Mouse (Mus musculus) midbrain, postnatal 0 days (tissue): Measurements from ENCODE around the gene Dip2c. TPM values are rescaled to one million over a fixed set of nuclear protein-coding genes. Genes with fewer than 3 reads are reported as not detected.
A peak's percentile ranks its signal among the peaks of the same experiment; 100 is the strongest.

Experiments
- ATAC-seq: fragments of 200-750 bp; cut with Nextera tagmentation; 2 replicates; pipeline ENCODE4 v1.8.0; 2017; ENCODE audit warnings: moderate number of reproducible peaks, mild to moderate bottlenecking, moderate TSS enrichment, moderate library complexity; ENCODE audit not compliant: low FRiP score
- DNase-seq: peaks from one replicate; pipeline ENCODE4 v3.0.0-alpha.2; 2015; ENCODE audit warnings: low spot score
- H3K27ac ChIP-seq: fragments of 300-500 bp; sonication (generic); 2 replicates; pipeline ENCODE4 v1.5.1; 2014; ENCODE audit warnings: low read depth, mild to moderate bottlenecking, low read length, mixed read lengths
- H3K27me3 ChIP-seq: fragments of 300-500 bp; sonication (generic); 2 replicates; pipeline ENCODE4 v1.6.1; 2014; ENCODE audit warnings: low read length, control low read depth, mixed read lengths; ENCODE audit not compliant: insufficient read depth
- H3K36me3 ChIP-seq: fragments of 300-500 bp; sonication (generic); 2 replicates; pipeline ENCODE4 v1.6.1; 2014; ENCODE audit warnings: low read length, control low read depth, mixed read lengths; ENCODE audit not compliant: insufficient read depth
- H3K4me1 ChIP-seq: fragments of 300-500 bp; sonication (generic); 2 replicates; pipeline ENCODE4 v1.6.1; 2014; ENCODE audit warnings: mild to moderate bottlenecking, control low read depth, antibody characterized with exemption, low read length, mixed read lengths; ENCODE audit not compliant: insufficient read depth
- H3K4me2 ChIP-seq: fragments of 300-500 bp; sonication (generic); 2 replicates; pipeline ENCODE4 v1.6.1; 2014; ENCODE audit warnings: low read depth, mild to moderate bottlenecking, low read length, mixed read lengths; ENCODE audit not compliant: poor library complexity, severe bottlenecking
- H3K4me3 ChIP-seq: fragments of 300-500 bp; sonication (generic); 2 replicates; pipeline ENCODE4 v1.5.1; 2014; ENCODE audit warnings: low read depth, mild to moderate bottlenecking, low read length, moderate library complexity
- H3K9ac ChIP-seq: fragments of 300-500 bp; sonication (generic); replicated peaks from 2 replicates; pipeline ENCODE4 v1.6.1; 2014; ENCODE audit warnings: mild to moderate bottlenecking, low read length, moderate library complexity, mixed read lengths; ENCODE audit not compliant: poor library complexity, severe bottlenecking
- H3K9me3 ChIP-seq: fragments of 300-500 bp; sonication (generic); 2 replicates; pipeline ENCODE4 v1.6.1; 2016; ENCODE audit warnings: low read length, control low read depth
- CTCF ChIP-seq: IDR thresholded peaks from 2 replicates; pipeline ENCODE4 v1.5.1; 2016; ENCODE audit warnings: antibody characterized with exemption, mild to moderate bottlenecking
- WGBS: fragments of 180-500 bp; shearing (Covaris S2); extraction: QIAGEN DNeasy Blood & Tissue Kit; methylation state at CpG from one replicate; pipeline ENCODE4 v1.1.7; 2014; 5-methylcytosine and 5-hydroxymethylcytosine counted together
- polyA plus RNA-seq: library from polyadenylated mRNA; unstranded; fragments of >200 nt; fragmentation: Nextera tagmentation; extraction: Ambion mirVana; gene quantifications from 2 replicates; pipeline ENCODE4 v1.2.1, GENCODE M21; 2015
- total RNA-seq: library from RNA; depleted of rRNA; stranded (reverse); fragments of >200 nt; gene quantifications from 2 replicates; pipeline ENCODE4 v1.2.3, GENCODE M21; 2014

The Dip2c gene
- total and polyA plus RNA-seq, 2 experiments from 2014 or later: 9.7 to 74.4 TPM

DNA sequence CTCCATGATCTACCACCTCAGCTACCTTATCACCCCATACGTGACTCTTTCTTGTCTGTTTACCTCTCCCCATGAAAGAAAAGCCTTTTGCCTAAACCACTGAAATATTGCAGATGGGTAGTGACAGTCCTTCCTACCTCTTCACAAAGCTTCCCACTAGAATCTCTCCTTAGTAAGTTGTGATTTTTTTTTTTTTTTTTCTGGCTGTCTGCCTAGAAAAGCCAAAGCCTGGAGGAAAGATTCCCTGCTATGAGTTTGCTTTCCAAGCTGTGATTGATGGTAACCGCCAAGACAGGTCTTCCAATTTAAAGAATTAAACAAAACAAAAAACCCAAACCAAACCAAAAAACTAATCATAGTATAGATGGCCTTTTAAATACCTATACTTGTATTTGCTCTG, 85.1 kb downstream of the Dip2c start:
- H3K36me3 ChIP-seq: no peaks in the 10 kb centered on the region
- H3K9ac ChIP-seq: no peak overlapping the region
- DNase-seq (peak; percentile 22), ATAC-seq (no peak)
- no peaks in the 10 kb centered on the region for H3K27me3 ChIP-seq
- TF ChIP-seq CTCF: no peak
- no peak overlapping the region for H3K4me3 ChIP-seq
- no peaks in the 10 kb centered on the region for H3K4me1 ChIP-seq
- H3K9me3 ChIP-seq: no peaks in the 10 kb centered on the region
- H3K27ac ChIP-seq: no peak overlapping the region
- 72% methylated on average over 2 of the region's 2 CpGs for WGBS
- H3K4me2 ChIP-seq: no peak overlapping the region

- Histone ChIP-seq H3K9me3 (no peaks in the 10 kb centered on the region), H3K4me2 (no peak overlapping the region), H3K9ac (no peak overlapping the region), H3K27ac (no peak overlapping the region), H3K4me3 (no peak overlapping the region), H3K36me3 (no peaks in the 10 kb centered on the region), H3K27me3 (no peaks in the 10 kb centered on the region), H3K4me1 (no peaks in the 10 kb centered on the region; the same call in 1 of the 2 replicates)
- DNase-seq: no peak
- no peak for ATAC-seq
- no peak for TF ChIP-seq CTCF
- 80% methylated on average over 1 of the region's 1 CpGs for WGBS
Measured at GRCm38 (mm10) chr13:9371387-9371786, 95.1 kb downstream of the Dip2c start.

- Histone ChIP-seq H3K9ac (no peak overlapping the region), H3K27ac (no peak overlapping the region), H3K27me3 (no peaks in the 10 kb centered on the region), H3K9me3 (no peaks in the 10 kb centered on the region), H3K36me3 (no peaks in the 10 kb centered on the region), H3K4me2 (no peak overlapping the region), H3K4me3 (no peak overlapping the region), H3K4me1 (no peaks in the 10 kb centered on the region)
- WGBS: 69% methylated on average over 2 of the region's 2 CpGs
- ATAC-seq: no peak
- no peak for TF ChIP-seq CTCF
- no peak for DNase-seq
Measured at GRCm38 (mm10) chr13:9377130-9377529, 100.8 kb downstream of the Dip2c start.

- Histone ChIP-seq H3K27me3 (no peaks in the 10 kb centered on the region), H3K4me2 (no peak overlapping the region), H3K9me3 (no peaks in the 10 kb centered on the region), H3K36me3 (no peaks in the 10 kb centered on the region), H3K4me1 (no peaks in the 10 kb centered on the region), H3K9ac (no peak overlapping the region), H3K27ac (no peak overlapping the region), H3K4me3 (no peak overlapping the region)
- DNase-seq: no peak
- WGBS: 85% methylated on average over 5 of the region's 5 CpGs
- no peak for ATAC-seq
- no peak for TF ChIP-seq CTCF
Measured at GRCm38 (mm10) chr13:9380740-9381410, 104.5 kb downstream of the Dip2c start.

GRCm38 (mm10) chr13:9388017-9388416, 111.7 kb downstream of the Dip2c start:
- 85% methylated on average over 2 of the region's 2 CpGs for WGBS
- no peak for TF ChIP-seq CTCF
- no peak overlapping the region for H3K4me2 ChIP-seq

GRCm38 (mm10) chr13:9389334-9389733, 113.0 kb downstream of the Dip2c start:
- H3K36me3 ChIP-seq: no peaks in the 10 kb centered on the region
- 97% methylated on average over 1 of the region's 1 CpGs for WGBS
- no peak overlapping the region for H3K4me2 ChIP-seq
- no peak overlapping the region for H3K27ac ChIP-seq
- peak; percentile 53 for TF ChIP-seq CTCF
- H3K9me3 ChIP-seq: no peaks in the 10 kb centered on the region; the same call in 1 of the 2 replicates
- ATAC-seq: no peak
- H3K27me3 ChIP-seq: no peaks in the 10 kb centered on the region
- H3K9ac ChIP-seq: no peak overlapping the region
- DNase-seq: no peak
- no peak overlapping the region for H3K4me3 ChIP-seq
- H3K4me1 ChIP-seq: no peaks in the 10 kb centered on the region

More at GRCm38 (mm10) chr13:9388017-9388416, 111.7 kb downstream of the Dip2c start:
- H3K9ac ChIP-seq: no peak overlapping the region
- H3K9me3 ChIP-seq: no peaks in the 10 kb centered on the region; the same call in 1 of the 2 replicates
- no peaks in the 10 kb centered on the region for H3K4me1 ChIP-seq
- ATAC-seq (no peak), DNase-seq (no peak)
- no peak overlapping the region for H3K27ac ChIP-seq
- no peaks in the 10 kb centered on the region for H3K27me3 ChIP-seq
- H3K36me3 ChIP-seq: no peaks in the 10 kb centered on the region
- no peak overlapping the region for H3K4me3 ChIP-seq
